Mouse (Mus musculus) myocyte (in vitro differentiated cells): ENCODE data around the gene Gsc2. TPM values are rescaled to one million over a fixed set of nuclear protein-coding genes. Genes with fewer than 3 reads are reported as not detected.

Source experiments
- H3K27me3 ChIP-seq: one replicate; pipeline ENCODE4 v1.6.1; 2011; ENCODE audit not compliant: control insufficient read depth, insufficient read depth, insufficient read length
- H3K36me3 ChIP-seq: one replicate; pipeline ENCODE4 v1.6.1; 2011; ENCODE audit not compliant: control insufficient read depth, insufficient read depth
- H3K4me2 ChIP-seq: one replicate; pipeline ENCODE4 v1.6.1; 2011; ENCODE audit warnings: low read depth, control low read depth
- H3K4me3 ChIP-seq: one replicate; pipeline ENCODE4 v1.5.1; 2011; ENCODE audit warnings: mild to moderate bottlenecking, control low read depth, moderate library complexity
- H3K79me2 ChIP-seq: one replicate; pipeline ENCODE4 v1.6.1; 2011; ENCODE audit not compliant: control insufficient read depth, insufficient read depth
- H3ac ChIP-seq: one replicate; pipeline ENCODE4 v1.6.1; 2011; ENCODE audit not compliant: control insufficient read depth, insufficient read length
- CEBPB ChIP-seq: IDR thresholded peaks from 2 replicates; pipeline ENCODE4 v1.6.1; 2011; ENCODE audit warnings: mild to moderate bottlenecking, moderate library complexity; ENCODE audit not compliant: poor library complexity, insufficient read depth, severe bottlenecking
- E2F4 ChIP-seq: IDR thresholded peaks from one replicate; pipeline ENCODE4 v1.6.1; 2011; ENCODE audit warnings: mild to moderate bottlenecking, control low read depth, moderate library complexity; ENCODE audit not compliant: insufficient read depth
- MAX ChIP-seq: IDR thresholded peaks from one replicate; pipeline ENCODE4 v1.6.1; 2011; ENCODE audit warnings: low read depth, mild to moderate bottlenecking, control low read depth
- MYOD1 ChIP-seq, 3 experiments: IDR thresholded peaks; one replicate each; pipeline ENCODE4 v1.6.1; 2011; ENCODE audit warnings: control low read depth in 2 of 3, low read depth in 2 of 3, mild to moderate bottlenecking in 2 of 3, moderate library complexity in 1 of 3; ENCODE audit not compliant: insufficient read length in 2 of 3, control insufficient read depth in 1 of 3
- MYOG ChIP-seq, 3 experiments: IDR thresholded peaks; one replicate each; pipeline ENCODE4 v1.6.1; 2011; ENCODE audit warnings: control low read depth in 2 of 3, low read depth in 2 of 3, mild to moderate bottlenecking in 2 of 3; ENCODE audit not compliant: insufficient read length in 2 of 3, control insufficient read depth in 1 of 3, insufficient read depth in 1 of 3
- POLR2A ChIP-seq: IDR thresholded peaks from one replicate; pipeline ENCODE4 v1.6.1; 2011; ENCODE audit warnings: low read depth, mild to moderate bottlenecking, control low read depth, moderate library complexity; ENCODE audit not compliant: insufficient read length
- POLR2AphosphoS2 ChIP-seq: IDR thresholded peaks from one replicate; pipeline ENCODE4 v1.6.1; 2011; ENCODE audit warnings: low read depth, control low read depth; ENCODE audit not compliant: insufficient read length
- REST ChIP-seq: IDR thresholded peaks from one replicate; pipeline ENCODE4 v1.6.1; 2011; ENCODE audit warnings: mild to moderate bottlenecking, control low read depth, moderate library complexity; ENCODE audit not compliant: insufficient read depth, insufficient read length
- SRF ChIP-seq: IDR thresholded peaks from one replicate; pipeline ENCODE4 v1.6.1; 2011; ENCODE audit warnings: low read depth; ENCODE audit not compliant: control insufficient read depth, insufficient read length
- TCF12 ChIP-seq: IDR thresholded peaks from one replicate; pipeline ENCODE4 v1.6.1; 2011; ENCODE audit warnings: mild to moderate bottlenecking, control low read depth; ENCODE audit not compliant: poor library complexity, insufficient read depth, severe bottlenecking
- TCF3 ChIP-seq: IDR thresholded peaks from one replicate; pipeline ENCODE4 v1.6.1; 2011; ENCODE audit warnings: low read depth, control low read depth; ENCODE audit not compliant: insufficient read length
- USF1 ChIP-seq: IDR thresholded peaks from one replicate; pipeline ENCODE4 v1.6.1; 2011; ENCODE audit warnings: low read depth, mild to moderate bottlenecking, control low read depth, moderate library complexity
- polyA plus RNA-seq: library from polyadenylated mRNA; unstranded; fragments of >200 nt; fragmentation: generic; extraction: Trizol; gene quantifications from one replicate; pipeline ENCODE4 v1.2.1, GENCODE M21; 2012; ENCODE audit warnings: missing spikeins

Gsc2 gene
- polyA plus RNA-seq, 1 experiment, result not detected

GRCm38 (mm10) chr16:17949421-17949877, 34.6 kb upstream of the Gsc2 start:
- TF ChIP-seq MYOG (IDR thresholded peaks at IDR 0.05; ENCODE audit: control insufficient read depth in 1 of 3, insufficient read depth in 1 of 3, insufficient read length in 2 of 3, low read depth in 2 of 3) (no peak), MYOD1 (IDR thresholded peaks at IDR 0.05; ENCODE audit: control insufficient read depth in 1 of 3, insufficient read length in 2 of 3, low read depth in 2 of 3) (no peak), MAX (no peak), POLR2A (no peak), CEBPB (no peak), REST (no peak), E2F4 (no peak), POLR2AphosphoS2 (no peak), USF1 (no peak), TCF12 (no peak), TCF3 (no peak), SRF (no peak)
- H3K4me3 ChIP-seq, result no peak overlapping the region

DNA sequence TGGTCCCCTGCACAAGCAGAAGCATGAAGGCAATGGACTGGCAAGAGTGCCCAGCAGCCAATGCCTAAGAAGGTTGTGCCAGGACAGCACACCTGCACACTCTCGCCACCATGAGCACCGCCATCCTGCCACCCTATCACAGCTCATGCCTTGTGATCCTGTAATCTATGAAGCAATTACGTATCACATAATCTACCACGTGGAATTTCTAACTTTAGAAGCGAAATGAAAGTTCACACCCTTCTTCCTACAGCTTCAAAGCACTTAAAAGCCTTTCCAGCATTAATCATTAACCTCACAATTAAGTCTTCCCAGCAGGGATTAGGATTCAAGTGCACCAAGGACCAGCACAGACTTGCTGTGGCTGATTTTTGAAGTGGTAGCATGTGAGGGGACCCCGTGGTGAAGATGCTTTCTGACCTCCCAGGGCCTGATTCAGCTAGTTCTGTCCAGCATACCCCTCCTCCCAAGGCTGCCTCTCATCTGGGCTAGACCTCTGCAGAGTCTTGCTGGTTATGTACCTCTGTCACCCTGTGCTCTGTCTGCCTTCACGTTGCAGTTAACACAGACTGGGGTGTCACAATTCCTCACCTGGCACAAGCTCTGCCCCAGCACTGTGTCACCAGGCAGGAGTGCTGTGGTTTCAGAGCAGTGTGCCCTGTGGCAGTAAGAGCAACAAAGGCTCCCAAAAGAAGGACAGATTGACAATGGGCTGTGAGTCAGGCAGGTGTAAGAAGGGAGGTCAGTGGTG, 30.4 kb upstream of the Gsc2 start:
- Histone ChIP-seq H3K36me3 (no peaks in the 10 kb centered on the region), H3K27me3 (no peaks in the 10 kb centered on the region), H3K4me3 (no peak overlapping the region), H3K79me2 (no peaks in the 10 kb centered on the region), H3K4me2 (no peak overlapping the region), H3ac (no peak overlapping the region)
- TF ChIP-seq SRF (no peak), TCF12 (no peak), POLR2AphosphoS2 (no peak), USF1 (no peak), TCF3 (no peak), MYOD1 (IDR thresholded peaks at IDR 0.05; ENCODE audit: control insufficient read depth in 1 of 3, insufficient read length in 2 of 3, low read depth in 2 of 3) (no peak), MYOG (IDR thresholded peaks at IDR 0.05; ENCODE audit: control insufficient read depth in 1 of 3, insufficient read depth in 1 of 3, insufficient read length in 2 of 3, low read depth in 2 of 3) (no peak), REST (no peak), POLR2A (no peak), E2F4 (no peak), CEBPB (no peak), MAX (no peak)

More at GRCm38 (mm10) chr16:17949421-17949877, 34.6 kb upstream of the Gsc2 start:
- Histone ChIP-seq H3K36me3 (no peaks in the 10 kb centered on the region), H3ac (no peak overlapping the region), H3K4me2 (no peak overlapping the region), H3K79me2 (no peaks in the 10 kb centered on the region), H3K27me3 (no peaks in the 10 kb centered on the region)

DNA sequence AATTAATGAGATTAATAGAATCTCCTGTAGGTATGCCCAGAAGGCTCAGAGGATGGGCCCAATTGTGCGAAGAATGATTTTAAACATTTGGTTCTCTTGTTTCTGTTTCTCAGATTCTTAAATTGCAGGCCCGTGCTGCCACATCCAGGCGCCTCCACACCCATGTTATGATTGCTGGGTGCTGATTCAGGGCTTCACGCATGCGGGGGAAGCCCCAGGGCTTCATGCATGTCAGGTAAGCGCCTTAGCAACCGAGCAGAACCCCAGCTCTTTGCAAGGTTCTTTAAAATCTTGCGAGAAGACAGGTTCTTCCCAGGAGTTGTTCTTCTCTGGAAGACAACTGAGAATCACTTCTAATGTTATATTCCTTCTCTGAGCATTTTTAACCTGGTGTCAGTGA, 28.6 kb upstream of the Gsc2 start:
- Histone ChIP-seq H3K4me2 (no peak overlapping the region), H3K4me3 (no peak overlapping the region), H3K79me2 (no peaks in the 10 kb centered on the region), H3ac (no peak overlapping the region), H3K36me3 (no peaks in the 10 kb centered on the region), H3K27me3 (no peaks in the 10 kb centered on the region)
- TF ChIP-seq MYOG (IDR thresholded peaks at IDR 0.05; ENCODE audit: control insufficient read depth in 1 of 3, insufficient read depth in 1 of 3, insufficient read length in 2 of 3, low read depth in 2 of 3), result no peak

DNA sequence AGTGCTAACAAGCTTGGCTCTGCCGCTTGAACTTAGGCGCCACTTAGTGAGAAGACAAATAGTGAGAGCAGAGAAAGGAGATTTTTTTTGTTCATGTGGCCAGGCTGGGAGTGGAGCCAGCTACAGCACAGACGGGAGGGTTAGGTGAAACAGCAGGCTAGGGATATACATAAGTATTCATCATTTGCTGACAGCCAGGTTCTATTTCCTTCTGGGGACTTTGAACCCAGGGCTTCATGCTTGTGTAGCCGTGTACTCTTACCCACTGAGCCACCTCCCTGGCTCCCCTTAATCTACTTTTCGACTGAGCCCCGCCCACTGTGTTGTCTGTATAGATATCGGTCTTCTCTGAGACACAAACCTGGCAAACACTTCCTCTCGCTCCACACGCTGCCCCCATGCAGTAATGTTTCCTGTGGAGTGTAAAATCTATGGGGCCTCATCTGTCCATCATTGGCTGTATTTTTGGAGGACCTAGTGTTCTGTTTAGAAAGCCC, 24.4 kb upstream of the Gsc2 start:
- Histone ChIP-seq H3K4me2 (no peak overlapping the region), H3K79me2 (no peaks in the 10 kb centered on the region), H3K27me3 (peaks cover 40% of the 10 kb centered on the region), H3K4me3 (no peak overlapping the region), H3K36me3 (no peaks in the 10 kb centered on the region), H3ac (no peak overlapping the region)
- TF ChIP-seq SRF, result no peak
- TF ChIP-seq E2F4, result no peak
- no peak for TF ChIP-seq MYOG (IDR thresholded peaks at IDR 0.05; ENCODE audit: control insufficient read depth in 1 of 3, insufficient read depth in 1 of 3, insufficient read length in 2 of 3, low read depth in 2 of 3)
- no peak for TF ChIP-seq USF1
- no peak for TF ChIP-seq MAX
- TF ChIP-seq MYOD1 (IDR thresholded peaks at IDR 0.05; ENCODE audit: control insufficient read depth in 1 of 3, insufficient read length in 2 of 3, low read depth in 2 of 3), result no peak
- no peak for TF ChIP-seq CEBPB

- no peak overlapping the region for H3K4me3 ChIP-seq
- H3ac ChIP-seq, result no peak overlapping the region
- H3K79me2 ChIP-seq, result no peaks in the 10 kb centered on the region
- TF ChIP-seq POLR2AphosphoS2 (no peak), MYOD1 (IDR thresholded peaks at IDR 0.05; ENCODE audit: control insufficient read depth in 1 of 3, insufficient read length in 2 of 3, low read depth in 2 of 3) (no peak), POLR2A (no peak), CEBPB (no peak), MYOG (IDR thresholded peaks at IDR 0.05; ENCODE audit: control insufficient read depth in 1 of 3, insufficient read depth in 1 of 3, insufficient read length in 2 of 3, low read depth in 2 of 3) (no peak), SRF (no peak), REST (no peak), TCF12 (no peak), E2F4 (no peak), TCF3 (no peak), MAX (no peak), USF1 (no peak)
- H3K36me3 ChIP-seq, result no peaks in the 10 kb centered on the region
- peaks cover 44% of the 10 kb centered on the region for H3K27me3 ChIP-seq
- H3K4me2 ChIP-seq, result no peak overlapping the region
Measured at GRCm38 (mm10) chr16:17938821-17939220, 24.0 kb upstream of the Gsc2 start.
